Mouse (Mus musculus) ES-E14 (cell line): Measurements from ENCODE around the gene Dusp13. TPM values are rescaled to one million over a fixed set of nuclear protein-coding genes. Genes with fewer than 3 reads are reported as not detected.

ENCODE experiments used
- DNase-seq: peaks from one replicate; pipeline ENCODE4 v3.0.0-alpha.2; 2013; ENCODE audit warnings: low read depth, low spot score
- H3K27ac ChIP-seq: 2 replicates; pipeline ENCODE4 v1.5.1; 2012; ENCODE audit warnings: low read depth, mild to moderate bottlenecking, low read length, moderate library complexity, mixed read lengths; ENCODE audit not compliant: poor library complexity, insufficient read depth, severe bottlenecking
- H3K36me3 ChIP-seq: 2 replicates; pipeline ENCODE4 v1.6.1; 2012; ENCODE audit warnings: mild to moderate bottlenecking, low read length, moderate library complexity, mixed read lengths; ENCODE audit not compliant: control insufficient read depth, poor library complexity, insufficient read depth, severe bottlenecking
- H3K4me1 ChIP-seq, 2 experiments: fragments of 150-350 bp in 1 of 2; sonication (generic) in 1 of 2; 2 replicates each; pipeline ENCODE4 v1.6.1; 2012; ENCODE audit warnings: low read length in 2 of 2, mild to moderate bottlenecking in 1 of 2, mixed read lengths in 1 of 2; ENCODE audit not compliant: control insufficient read depth in 2 of 2, insufficient read depth in 2 of 2, poor library complexity in 1 of 2
- H3K4me3 ChIP-seq, 2 experiments: fragments of 150-350 bp in 1 of 2; sonication (generic) in 1 of 2; 2 replicates each; pipeline ENCODE4 v1.5.1; 2012; ENCODE audit warnings: low read length in 2 of 2, low read depth in 1 of 2, mild to moderate bottlenecking in 1 of 2, mixed read lengths in 1 of 2; ENCODE audit not compliant: insufficient read depth in 1 of 2, poor library complexity in 1 of 2, severe bottlenecking in 1 of 2
- H3K9ac ChIP-seq: 2 replicates; pipeline ENCODE4 v1.6.1; 2012; ENCODE audit warnings: low read depth, mild to moderate bottlenecking, low read length, mixed read lengths; ENCODE audit not compliant: poor library complexity, insufficient read depth, severe bottlenecking
- H3K9me3 ChIP-seq: fragments of 150-350 bp; sonication (generic); 2 replicates; pipeline ENCODE4 v1.6.1; 2012; ENCODE audit warnings: low read depth, mild to moderate bottlenecking, low read length; ENCODE audit not compliant: control insufficient read depth, insufficient read depth
- CHD2 ChIP-seq: IDR thresholded peaks from 2 replicates; pipeline ENCODE4 v1.6.1; 2014; ENCODE audit warnings: mild to moderate bottlenecking, low read depth, low read length, inconsistent platforms
- HCFC1 ChIP-seq: IDR thresholded peaks from 2 replicates; pipeline ENCODE4 v1.6.1; 2012; ENCODE audit warnings: low read length, inconsistent platforms, borderline replicate concordance; ENCODE audit not compliant: insufficient read depth
- MAFK ChIP-seq: IDR thresholded peaks from 2 replicates; pipeline ENCODE4 v1.6.1; 2014; ENCODE audit warnings: mild to moderate bottlenecking, low read depth, low read length, inconsistent platforms; ENCODE audit not compliant: insufficient read depth
- ZC3H11A ChIP-seq: IDR thresholded peaks from 2 replicates; pipeline ENCODE4 v1.6.1; 2012; ENCODE audit warnings: low read depth, mild to moderate bottlenecking, inconsistent platforms, low read length, borderline replicate concordance
- ZNF384 ChIP-seq: IDR thresholded peaks from 2 replicates; pipeline ENCODE4 v1.6.1; 2012; ENCODE audit warnings: low read depth, low read length, inconsistent platforms
- in situ Hi-C, 2 experiments: fragments of 600-800 bp; cut with MboI; formaldehyde crosslinking; loops; one replicate each; pipeline ENCODE4 v1.15.1; 2025; ENCODE audit warnings: low sequenced_read_pairs in 2 of 2, inconsistent platforms in 1 of 2; ENCODE audit not compliant: unreplicated experiment in 2 of 2
- total RNA-seq: library from RNA; depleted of rRNA; stranded (reverse); fragments of 300-350 nt; gene quantifications from 2 replicates; pipeline ENCODE4 v1.2.3, GENCODE M21; 2012

The Dusp13 gene
- total RNA-seq, 1 experiment, result 1.2 TPM

DNA sequence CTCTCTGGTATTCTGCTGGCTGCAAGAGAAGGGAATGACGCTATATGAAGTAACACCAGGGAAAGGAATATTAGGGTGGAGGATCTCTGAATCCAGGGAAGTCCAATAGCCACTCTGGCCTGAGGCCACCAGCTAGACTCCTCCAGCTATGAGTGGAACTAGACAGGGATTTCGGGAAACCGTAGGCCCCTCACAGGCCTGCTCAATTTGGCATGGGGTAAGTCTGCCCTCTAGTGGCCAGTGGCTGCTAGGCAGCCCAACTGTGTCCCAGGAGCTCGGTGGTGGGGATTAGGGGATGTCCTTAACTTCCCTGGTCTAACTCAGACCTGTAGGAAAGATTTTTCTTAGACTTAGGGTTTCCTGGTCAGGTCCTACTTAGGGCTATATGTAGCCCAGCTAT is 9.2 kb downstream of the Dusp13 start:
- H3K36me3 ChIP-seq, result no peaks in the 10 kb centered on the region
- DNase-seq, result peak; percentile 71
- no peak overlapping the region for H3K4me3 ChIP-seq
- in situ Hi-C loops, result loop anchor here in 1 of 2 experiments (25.0 kb wide), 1 partner anchor 604 kb away; no protein-coding TSS in a partner anchor
- no peak overlapping the region for H3K9ac ChIP-seq
- H3K9me3 ChIP-seq, result no peaks in the 10 kb centered on the region
- no peak overlapping the region for H3K27ac ChIP-seq
- no peaks in the 10 kb centered on the region for H3K4me1 ChIP-seq
- TF ChIP-seq HCFC1 (no peak), ZC3H11A (peak; percentile 94; the same call in 1 of the 2 replicates), MAFK (no peak)

DNA sequence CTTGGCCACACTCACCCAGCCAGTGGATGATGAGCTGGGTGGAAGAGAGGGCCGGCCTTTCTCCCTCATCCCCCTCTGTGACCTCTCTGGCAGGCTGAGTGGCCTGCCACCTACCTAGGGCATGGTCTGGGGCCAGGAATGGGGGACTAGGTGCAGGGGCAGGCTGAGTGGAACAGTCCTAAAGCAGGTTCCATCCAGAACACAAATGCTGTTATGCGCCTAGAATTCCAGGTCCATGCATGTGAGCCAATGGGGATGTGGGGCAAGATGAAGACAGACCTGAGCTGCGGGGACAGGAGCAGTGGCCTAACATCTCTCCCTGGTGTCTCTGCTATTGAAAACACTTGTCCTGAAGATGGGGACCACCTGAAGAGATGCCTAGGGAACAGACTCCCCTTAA is 9.7 kb downstream of the Dusp13 start:
- Histone ChIP-seq H3K4me1 (no peaks in the 10 kb centered on the region), H3K4me3 (no peak overlapping the region), H3K9ac (no peak overlapping the region), H3K36me3 (no peaks in the 10 kb centered on the region), H3K9me3 (no peaks in the 10 kb centered on the region), H3K27ac (no peak overlapping the region)
- DNase-seq, result no peak
- in situ Hi-C loops, result loop anchor here in 1 of 2 experiments (25.0 kb wide), 1 partner anchor 604 kb away; no protein-coding TSS in a partner anchor
- no peak for TF ChIP-seq HCFC1
- TF ChIP-seq ZNF384, result no peak
- no peak for TF ChIP-seq CHD2
- no peak for TF ChIP-seq MAFK
- TF ChIP-seq ZC3H11A, result no peak

DNA sequence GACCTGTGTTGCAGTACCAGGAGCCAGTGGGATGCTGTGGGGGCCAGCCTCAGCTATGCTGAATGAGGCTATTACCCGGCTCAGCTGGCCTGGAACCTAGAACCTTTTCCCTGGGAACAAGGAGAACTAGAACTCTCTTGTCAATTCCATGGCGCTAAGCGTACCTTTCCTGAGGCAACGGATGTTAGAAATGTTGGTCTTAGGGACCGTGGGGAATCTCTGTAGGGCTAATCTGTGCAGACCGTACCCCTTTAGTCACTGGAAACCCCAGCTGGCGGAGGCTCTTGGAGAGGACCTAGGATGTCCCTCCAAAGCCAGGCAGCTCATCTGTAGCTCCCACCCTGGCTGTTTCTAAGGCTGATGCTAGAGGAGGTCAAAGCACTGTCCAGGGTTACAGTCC is 10.6 kb downstream of the Dusp13 start:
- Histone ChIP-seq H3K4me3 (no peak overlapping the region), H3K36me3 (no peaks in the 10 kb centered on the region), H3K27ac (no peak overlapping the region), H3K9ac (no peak overlapping the region), H3K4me1 (no peaks in the 10 kb centered on the region), H3K9me3 (no peaks in the 10 kb centered on the region)
- in situ Hi-C loops, result loop anchor here in 1 of 2 experiments (25.0 kb wide), 1 partner anchor 603 kb away; no protein-coding TSS in a partner anchor
- TF ChIP-seq CHD2, result no peak
- no peak for TF ChIP-seq HCFC1
- no peak for TF ChIP-seq ZNF384
- no peak for TF ChIP-seq ZC3H11A
- no peak for TF ChIP-seq MAFK
- DNase-seq, result no peak

DNA sequence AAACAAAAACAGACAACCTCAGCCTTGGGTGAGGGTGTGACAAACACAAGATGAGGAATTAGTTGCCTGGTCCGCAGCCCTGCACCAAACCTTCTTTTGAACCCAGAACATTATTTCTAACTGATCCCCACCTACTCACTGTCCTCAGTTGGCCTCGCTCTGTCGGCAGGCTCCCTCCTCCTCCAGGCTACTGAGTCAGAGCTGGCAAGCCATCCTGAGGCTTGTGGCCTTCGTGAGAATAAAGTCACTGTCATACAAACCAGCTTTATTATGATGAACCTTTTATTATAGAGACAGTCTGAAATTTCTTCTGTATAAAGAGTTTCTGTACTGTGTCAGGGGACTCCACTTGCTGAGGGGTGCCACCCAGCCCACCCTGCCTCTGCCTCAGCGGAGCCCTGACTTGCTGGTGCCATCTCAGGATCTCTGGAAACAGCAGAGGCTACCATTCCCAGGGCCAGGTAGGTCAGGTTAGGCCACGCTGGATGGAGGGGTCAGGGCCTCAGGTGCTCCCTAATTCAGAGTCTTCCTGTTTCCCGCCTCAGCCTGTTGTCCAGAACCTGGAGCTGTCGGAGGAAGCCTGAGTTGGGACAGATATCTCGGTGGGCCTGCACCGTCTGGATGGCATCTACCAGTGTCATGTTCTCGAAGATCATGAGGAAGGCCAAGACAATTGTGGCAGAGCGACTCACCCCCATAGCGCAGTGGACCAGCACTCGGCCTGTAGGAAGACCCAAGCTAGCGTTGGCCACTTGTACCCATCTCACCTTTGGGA is 17.7 kb downstream of the Dusp13 start:
- Histone ChIP-seq H3K27ac (no peak overlapping the region), H3K9me3 (no peaks in the 10 kb centered on the region), H3K4me3 (no peak overlapping the region), H3K36me3 (no peaks in the 10 kb centered on the region), H3K9ac (no peak overlapping the region), H3K4me1 (no peaks in the 10 kb centered on the region)
- TF ChIP-seq ZNF384 (no peak), ZC3H11A (no peak), CHD2 (no peak), HCFC1 (no peak), MAFK (no peak)
- DNase-seq, result no peak
- in situ Hi-C loops, result loop anchor here (10.0 to 25.0 kb wide), 2 partner anchors 589 to 596 kb away; no protein-coding TSS in a partner anchor
